Comparison of ENCODE assay signal across 10 mouse cellular contexts in the genomic region with DNA sequence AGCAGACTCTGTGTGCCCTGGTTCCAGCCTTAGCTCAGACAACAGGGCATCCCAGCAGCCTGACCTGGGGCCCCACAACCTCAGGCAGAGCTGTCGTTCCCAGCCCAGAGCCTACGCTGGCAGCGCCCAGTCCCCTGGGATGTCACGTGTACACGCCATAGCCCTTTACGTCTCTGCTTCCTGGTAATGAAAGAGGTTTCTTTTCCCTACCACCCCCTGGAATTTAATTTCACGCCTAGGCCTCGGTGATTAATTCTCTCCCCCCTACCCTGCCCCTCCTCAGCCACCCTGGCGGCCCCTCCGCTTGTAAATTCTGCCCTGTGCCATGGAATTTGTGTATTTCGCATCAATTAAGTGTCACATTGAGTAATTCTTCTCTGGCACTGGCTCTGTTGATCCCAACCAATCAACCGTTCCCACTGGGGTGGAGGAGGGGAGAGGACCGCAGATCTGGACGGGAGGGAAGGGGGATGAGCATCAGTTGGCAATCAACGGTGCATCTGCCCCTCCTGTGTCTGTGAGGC.
DNase-seq lines count a peak whose midpoint lies in the region; ATAC-seq and TF ChIP-seq lines count a peak whose summit lies in the region.
"Had no signal": no experiment of that assay in that cellular context is flagged by ENCODE, and none has a peak within 500 bp of the region (broad histone marks: within the 10 kb centered on the region; RNA-seq: fewer than 3 reads in every experiment).

No protein-coding gene starts in this region.

- H3K4me3 ChIP-seq in forebrain, embryonic 15.5 days: no peak overlapping the region
- H3K4me3 ChIP-seq in midbrain, embryonic 10.5 days: peak overlapping the region; percentile 18; the same call in 1 of the 2 replicates
- no peak overlapping the region for H3K4me3 ChIP-seq in left cerebral cortex, adult 2 months
- no peak overlapping the region for H3K4me3 ChIP-seq in heart, embryonic 11.5 days (ENCODE audit: low read depth, low read length)
- H3K4me3 ChIP-seq: heart, embryonic 10.5 days; liver, embryonic 15.5 days had no signal

- no peak overlapping the region for H3K4me2 ChIP-seq in forebrain, embryonic 15.5 days (replicated peaks)
- no peak overlapping the region for H3K4me2 ChIP-seq in heart, embryonic 11.5 days
- H3K4me2 ChIP-seq: liver, embryonic 15.5 days had no signal

- H3K9me3 ChIP-seq in forebrain, embryonic 15.5 days: no peaks in the 10 kb centered on the region
- no peaks in the 10 kb centered on the region for H3K9me3 ChIP-seq in midbrain, embryonic 10.5 days (replicated peaks)
- H3K9me3 ChIP-seq in heart, embryonic 11.5 days (replicated peaks; ENCODE audit: control insufficient read depth, low read length): no peaks in the 10 kb centered on the region
- H3K9me3 ChIP-seq: heart, embryonic 10.5 days; liver, embryonic 15.5 days had no signal

- no peaks in the 10 kb centered on the region for H3K27me3 ChIP-seq in forebrain, embryonic 15.5 days
- no peaks in the 10 kb centered on the region for H3K27me3 ChIP-seq in midbrain, embryonic 10.5 days (ENCODE audit: low read depth, poor library complexity, severe bottlenecking)
- H3K27me3 ChIP-seq in heart, embryonic 11.5 days (ENCODE audit: control insufficient read depth, insufficient read depth, low read length): peaks cover 4% of the 10 kb centered on the region; the same call in 1 of the 2 replicates
- H3K27me3 ChIP-seq: liver, embryonic 15.5 days had no signal

- peak overlapping the region; percentile 99 for H3K27ac ChIP-seq in forebrain, embryonic 15.5 days (replicated peaks)
- H3K27ac ChIP-seq in midbrain, embryonic 10.5 days (replicated peaks): peak overlapping the region; percentile 84
- no peak overlapping the region; the same call in 1 of the 2 replicates for H3K27ac ChIP-seq in left cerebral cortex, adult 2 months
- no peak overlapping the region for H3K27ac ChIP-seq in heart, embryonic 11.5 days (ENCODE audit: low read depth, low read length)
- H3K27ac ChIP-seq: heart, embryonic 10.5 days; liver, embryonic 15.5 days had no signal

- H3K9ac ChIP-seq in forebrain, embryonic 15.5 days (replicated peaks): no peak overlapping the region; the same call in 1 of the 2 replicates
- H3K9ac ChIP-seq in heart, embryonic 11.5 days (ENCODE audit: low read depth, low read length): no peak overlapping the region
- H3K9ac ChIP-seq: liver, embryonic 15.5 days had no signal

- H3K4me1 ChIP-seq in forebrain, embryonic 15.5 days: peaks cover 47% of the 10 kb centered on the region
- peaks cover 48% of the 10 kb centered on the region for H3K4me1 ChIP-seq in midbrain, embryonic 10.5 days
- no peaks in the 10 kb centered on the region for H3K4me1 ChIP-seq in heart, embryonic 11.5 days (ENCODE audit: control insufficient read depth, insufficient read depth, low read length)
- H3K4me1 ChIP-seq: liver, embryonic 15.5 days had no signal

- intact Hi-C loops in left cerebral cortex, adult 2 months (cut with DNase I): no loop called here

- ATAC-seq in forebrain, embryonic 15.5 days (replicated peaks): peak; percentile 44
- ATAC-seq in heart, embryonic 11.5 days (replicated peaks; ENCODE audit: insufficient number of reproducible peaks, low FRiP score, low TSS enrichment): no peak

- peak; percentile 7 for DNase-seq in adrenal gland, adult 2 months
- DNase-seq in adrenal gland, postnatal 25 days: no peak
- DNase-seq in MN1 (ENCODE audit: low spot score): peak; percentile 93
- DNase-seq in midbrain, embryonic 10.5 days (ENCODE audit: low spot score): peak; percentile 40
- DNase-seq in B cell, adult 2 months: no peak
- DNase-seq in left cerebral cortex, adult 2 months (ENCODE audit: extremely low spot score in 1 of 2, low spot score in 2 of 2): no peak

- no peak for TF ChIP-seq CTCF in left cerebral cortex, adult 2 months (IDR thresholded peaks at IDR 0.05)

- no peaks in the 10 kb centered on the region for H3K36me3 ChIP-seq in forebrain, embryonic 15.5 days
- H3K36me3 ChIP-seq in midbrain, embryonic 10.5 days: no peaks in the 10 kb centered on the region
- no peaks in the 10 kb centered on the region for H3K36me3 ChIP-seq in heart, embryonic 11.5 days (ENCODE audit: control insufficient read depth, insufficient read depth, low read length)
- H3K36me3 ChIP-seq: heart, embryonic 10.5 days; liver, embryonic 15.5 days had no signal

- 6% methylated on average over 15 of the region's 15 CpGs for WGBS in forebrain, embryonic 15.5 days
- 40% methylated on average over 15 of the region's 15 CpGs for WGBS in midbrain, embryonic 10.5 days
- 60% methylated on average over 15 of the region's 15 CpGs for WGBS in heart, embryonic 11.5 days (ENCODE audit: insufficient replicate concordance)

Comparison
In these comparisons a context has a peak if more than half of its experiments do, and no peak if none do; other contexts are left out.
1. DNase-seq: peak in adrenal gland, adult 2 months (single experiment), MN1 (single experiment) and midbrain, embryonic 10.5 days (single experiment); none in adrenal gland, postnatal 25 days (single experiment), B cell, adult 2 months (0 of 2) and left cerebral cortex, adult 2 months (0 of 2).
2. H3K27ac ChIP-seq: peak in forebrain, embryonic 15.5 days (single experiment) and midbrain, embryonic 10.5 days (single experiment); none in left cerebral cortex, adult 2 months (single experiment) and heart, embryonic 11.5 days (single experiment).